Mouse (Mus musculus) CH12.LX (cell line): ENCODE data around the gene Fam20a. TPM values are rescaled to one million over a fixed set of nuclear protein-coding genes. Genes with fewer than 3 reads are reported as not detected.

Experiments used
- DNase-seq: peaks from one replicate; pipeline ENCODE4 v3.0.0-alpha.2; 2013; ENCODE audit errors: extremely low read depth
- H3K27ac ChIP-seq: 2 replicates; pipeline ENCODE4 v1.5.1; 2012; ENCODE audit warnings: low read depth, mild to moderate bottlenecking, control low read depth, moderate library complexity; ENCODE audit not compliant: insufficient read depth
- H3K27me3 ChIP-seq: replicated peaks from 2 replicates; pipeline ENCODE3; 2012; ENCODE audit warnings: inconsistent platforms
- H3K36me3 ChIP-seq, 2 experiments: replicated peaks in 1 of 2; 2 replicates each; pipeline versions ENCODE3 to v1.6.1; 2012; ENCODE audit warnings: inconsistent platforms in 1 of 2, low read length in 1 of 2, mild to moderate bottlenecking in 1 of 2, mixed read lengths in 1 of 2, moderate library complexity in 1 of 2; ENCODE audit not compliant: control insufficient read depth in 1 of 2, insufficient read depth in 1 of 2
- H3K4me1 ChIP-seq, 2 experiments: 2 replicates each; pipeline ENCODE4 v1.6.1; 2012; ENCODE audit warnings: inconsistent platforms in 1 of 2, moderate library complexity in 1 of 2; ENCODE audit not compliant: insufficient read depth in 2 of 2, control insufficient read depth in 1 of 2
- H3K4me2 ChIP-seq: 2 replicates; pipeline ENCODE4 v1.6.1; 2012; ENCODE audit warnings: low read depth, mild to moderate bottlenecking, control low read depth; ENCODE audit not compliant: poor library complexity, insufficient read depth, severe bottlenecking
- H3K4me3 ChIP-seq, 3 experiments: fragments of 150-350 bp in 1 of 3; sonication (generic) in 1 of 3; replicated peaks in 1 of 3; 2 replicates each; pipeline versions ENCODE3 to v1.5.1; 2011 to 2012; ENCODE audit warnings: low read depth in 2 of 3, low read length in 2 of 3, mild to moderate bottlenecking in 2 of 3, moderate library complexity in 2 of 3, control low read depth in 1 of 3, improper control_type of control experiment in 1 of 3, inconsistent platforms in 1 of 3, mixed read lengths in 1 of 3; ENCODE audit not compliant: poor library complexity in 1 of 3
- H3K79me2 ChIP-seq: replicated peaks from 2 replicates; pipeline ENCODE4 v1.6.1; 2012; ENCODE audit warnings: mild to moderate bottlenecking, moderate library complexity; ENCODE audit not compliant: control insufficient read depth, poor library complexity, insufficient read depth, severe bottlenecking; ENCODE audit errors: extremely low read depth
- H3K9ac ChIP-seq: 2 replicates; pipeline ENCODE4 v1.6.1; 2012; ENCODE audit warnings: low read depth, mild to moderate bottlenecking, control low read depth, moderate library complexity; ENCODE audit not compliant: insufficient read depth
- H3K9me3 ChIP-seq: replicated peaks from 2 replicates; pipeline ENCODE3; 2012; ENCODE audit warnings: low read length, inconsistent platforms, mixed read lengths
- CHD2 ChIP-seq: IDR thresholded peaks from 2 replicates; pipeline ENCODE4 v1.6.1; 2011; ENCODE audit warnings: low read length, improper control_type of control experiment
- ETS1 ChIP-seq: conservative IDR thresholded peaks from 2 replicates; pipeline ENCODE4 v1.6.1; 2012; ENCODE audit warnings: low read depth, mild to moderate bottlenecking, inconsistent platforms, low read length, improper control_type of control experiment, moderate library complexity
- MAZ ChIP-seq: IDR thresholded peaks from 2 replicates; pipeline ENCODE4 v1.6.1; 2012; ENCODE audit warnings: low read depth, mild to moderate bottlenecking, inconsistent platforms, low read length, improper control_type of control experiment, moderate library complexity
- MEF2A ChIP-seq: IDR thresholded peaks from 2 replicates; pipeline ENCODE4 v1.6.1; 2014; ENCODE audit warnings: low read depth, mild to moderate bottlenecking, inconsistent platforms, low read length, improper control_type of control experiment, borderline replicate concordance
- NELFE ChIP-seq: IDR thresholded peaks from 2 replicates; pipeline ENCODE4 v1.6.1; 2011; ENCODE audit warnings: low read depth, low read length, improper control_type of control experiment
- RCOR1 ChIP-seq: conservative IDR thresholded peaks from 2 replicates; pipeline ENCODE4 v1.6.1; 2012; ENCODE audit warnings: low read depth, mild to moderate bottlenecking, inconsistent platforms, low read length, improper control_type of control experiment
- TCF12 ChIP-seq: IDR thresholded peaks from 2 replicates; pipeline ENCODE4 v1.6.1; 2014; ENCODE audit warnings: low read depth, mild to moderate bottlenecking, inconsistent platforms, low read length, improper control_type of control experiment
- UBTF ChIP-seq: IDR thresholded peaks from 2 replicates; pipeline ENCODE4 v1.6.1; 2012; ENCODE audit warnings: low read depth, mild to moderate bottlenecking, inconsistent platforms, low read length, improper control_type of control experiment, moderate library complexity
- USF1 ChIP-seq: IDR thresholded peaks from 2 replicates; pipeline ENCODE4 v1.6.1; 2014; ENCODE audit warnings: low read depth, mild to moderate bottlenecking, inconsistent platforms, low read length, improper control_type of control experiment
- ZNF384 ChIP-seq: IDR thresholded peaks from 2 replicates; pipeline ENCODE4 v1.6.1; 2012; ENCODE audit warnings: low read depth, low read length, improper control_type of control experiment, inconsistent platforms
- dilution Hi-C: fragments of 300-500 bp; cut with MboI; formaldehyde crosslinking; loops from 2 replicates; pipeline ENCODE4 v1.14.3; 2020; ENCODE audit warnings: low sequenced_read_pairs; ENCODE audit not compliant: extremely low pct_unique_long_range_greater_than_20kb, extremely low pct_ligation_motif_present
- in situ Hi-C: fragments of 300-500 bp; cut with MboI; formaldehyde crosslinking; loops from 3 replicates; pipeline ENCODE4 v1.14.3; 2019; ENCODE audit warnings: low sequenced_read_pairs, low pct_ligation_motif_present, low pct_unique_long_range_greater_than_20kb, mixed read lengths
- polyA plus RNA-seq: library from polyadenylated mRNA; unstranded; fragments of >175 nt; gene quantifications from 2 replicates; pipeline ENCODE4 v1.2.1, GENCODE M21; 2012; ENCODE audit warnings: low read depth; ENCODE audit not compliant: insufficient read length
- total RNA-seq, 2 experiments: library from RNA; depleted of rRNA; stranded (reverse); fragments of 300-350 nt in 1 of 2; fragments of >200 nt in 1 of 2; gene quantifications; 2 replicates each; pipeline ENCODE4 v1.2.3; 2012 to 2014

Fam20a gene
- total and polyA plus RNA-seq, 3 experiments = 0.08 TPM; not detected in 2

- Histone ChIP-seq H3K4me3 (no peak overlapping the region), H3K27ac (no peak overlapping the region), H3K36me3 (no peaks in the 10 kb centered on the region), H3K4me2 (no peak overlapping the region), H3K27me3 (peaks cover 2% of the 10 kb centered on the region), H3K4me1 (peaks cover 13 to 28% of the 10 kb centered on the region in 2 experiments), H3K9ac (no peak overlapping the region), H3K9me3 (no peaks in the 10 kb centered on the region), H3K79me2 (no peaks in the 10 kb centered on the region)
- dilution Hi-C loops = no loop called here
- no peak for DNase-seq
- in situ Hi-C loops = no loop called here
- no peak for TF ChIP-seq MAZ
- no peak for TF ChIP-seq ZNF384
- no peak for TF ChIP-seq CHD2
Observed at GRCm38 (mm10) chr11:109706055-109706412, 16.0 kb downstream of the Fam20a start.

- Histone ChIP-seq H3K79me2 (no peaks in the 10 kb centered on the region), H3K4me3 (no peak overlapping the region), H3K9me3 (no peaks in the 10 kb centered on the region), H3K27me3 (peaks cover 2% of the 10 kb centered on the region), H3K4me1 (peaks cover 13 to 28% of the 10 kb centered on the region in 2 experiments), H3K27ac (no peak overlapping the region), H3K9ac (no peak overlapping the region), H3K36me3 (no peaks in the 10 kb centered on the region), H3K4me2 (no peak overlapping the region)
- DNase-seq = no peak
- dilution Hi-C loops (no loop called here), in situ Hi-C loops (no loop called here)
- TF ChIP-seq MEF2A (0 out of 2 replicates have a peak, but pooled peaks have one; percentile 24), TCF12 (no peak), NELFE (no peak), ETS1 (no peak), RCOR1 (no peak), CHD2 (no peak), UBTF (no peak), USF1 (peak; percentile 18; the same call in 1 of the 2 replicates)
Observed at GRCm38 (mm10) chr11:109705336-109706054, 16.6 kb downstream of the Fam20a start.
